17 mouse cellular contexts compared by ENCODE assay signal in genomic region chr19:11766413-11766812, GRCm38 (mm10). TPM values are rescaled to one million over a fixed set of nuclear protein-coding genes. Genes with fewer than 3 reads are reported as not detected.
DNase-seq lines count a peak whose midpoint lies in the region; ATAC-seq lines count a peak whose summit lies in the region.
"Had no signal": no experiment of that assay in that cellular context is flagged by ENCODE, and none has a peak within 500 bp of the region (broad histone marks: within the 10 kb centered on the region; RNA-seq: fewer than 3 reads in every experiment).

No protein-coding gene starts in this region.

- DNase-seq in heart, adult 18-20 months, result peak; percentile 14 to 43
- DNase-seq in heart, postnatal 4 days, result no peak
- peak; percentile 20 to 26 for DNase-seq in spleen, postnatal 10 days (ENCODE audit: low spot score in 2 of 2)
- DNase-seq in spleen, adult 12 weeks (ENCODE audit: low spot score), result no peak
- no peak for DNase-seq in gastrocnemius, postnatal 36 days
- no peak for DNase-seq in left cerebral cortex, adult 9 months (ENCODE audit: low spot score in 2 of 2)
- DNase-seq in frontal cortex, postnatal 10 days (ENCODE audit: low spot score in 2 of 2), result no peak
- DNase-seq: cerebellum, adult 11-12 months; cerebellum, postnatal 36 days; forebrain, postnatal 0 days; gastrocnemius, postnatal 10 days; liver, embryonic 13.5 days; retina, postnatal 1 day had no signal

- intact Hi-C loops in gastrocnemius, postnatal 36 days (cut with DNase I), result no loop called here

- peak; percentile 62 for ATAC-seq in monocyte, adult 5-6 weeks (replicated peaks; ENCODE audit: insufficient number of reproducible peaks, low FRiP score, low TSS enrichment, poor library complexity, severe bottlenecking)
- ATAC-seq: forebrain, postnatal 0 days; Patski had no signal

RNA-seq across cellular contexts. Expression of gene Mrpl16, which starts 3.8 kb away (rescaled TPM):
- 100 to 1,000 TPM; 113 to 120 TPM for total RNA-seq in heart, adult 18-20 months (2021)
- 10 to 100 TPM; 88.3 to 89.9 TPM for total RNA-seq in heart, postnatal 4 days (2021)
- total RNA-seq in monocyte, adult 5-6 weeks (2017), result 28.5 to 49.0 TPM (median 45.7 TPM) in 3 replicates
- total RNA-seq in gastrocnemius, postnatal 36 days (2021), result 10 to 100 TPM; 53.3 to 55.3 TPM

RNA-seq across cellular contexts. Expression of gene Gif, which starts 19.1 kb away (rescaled TPM):
- not detected for total RNA-seq in heart, adult 18-20 months (2021)
- not detected for total RNA-seq in heart, postnatal 4 days (2021)
- total RNA-seq in monocyte, adult 5-6 weeks (2017), result not detected in 3 replicates
- not detected for total RNA-seq in gastrocnemius, postnatal 36 days (2021)
- total RNA-seq: forebrain, postnatal 0 days; gastrocnemius, postnatal 10 days; left cerebral cortex, postnatal 25 days; megakaryocyte-erythroid progenitor cell, adult 5-6 weeks had no signal

RNA-seq across cellular contexts. Expression of gene Stx3, which starts 52.8 kb away (rescaled TPM):
- total RNA-seq in heart, adult 18-20 months (2021), result 1 to 10 TPM; 3.5 to 4.5 TPM
- total RNA-seq in heart, postnatal 4 days (2021), result 1 to 10 TPM; 5.4 to 6.1 TPM
- 8.9 to 23.6 TPM (median 19.8 TPM) in 3 replicates for total RNA-seq in monocyte, adult 5-6 weeks (2017)
- total RNA-seq in gastrocnemius, postnatal 36 days (2021), result 1 to 10 TPM; 1.4 to 2.7 TPM

Comparison
In these comparisons a context has a peak if more than half of its experiments do, and no peak if none do; other contexts are left out.
1. DNase-seq: peak in heart, adult 18-20 months (2 of 2) and spleen, postnatal 10 days (2 of 2); none in heart, postnatal 4 days (single experiment), spleen, adult 12 weeks (single experiment), gastrocnemius, postnatal 36 days (0 of 2), left cerebral cortex, adult 9 months (0 of 2) and frontal cortex, postnatal 10 days (0 of 2).